Mouse (Mus musculus) 416B (cell line): ENCODE measurements around the gene Rsu1.

Experiments
- DNase-seq: peaks from one replicate; pipeline ENCODE4 v3.0.0; 2011; ENCODE audit warnings: low read depth

Rsu1 gene

GRCm38 (mm10) chr2:13048649-13049048, 222.6 kb downstream of the Rsu1 start:
- no peak for DNase-seq

GRCm38 (mm10) chr2:13044555-13044954, 226.7 kb downstream of the Rsu1 start:
- DNase-seq: no peak

GRCm38 (mm10) chr2:13039785-13040184, 231.4 kb downstream of the Rsu1 start:
- peak; percentile 7 for DNase-seq

- DNase-seq: no peak
These were observed 232.4 kb downstream of the Rsu1 start for GRCm38 (mm10) chr2:13038772-13039171.
